Mouse (Mus musculus) ES-E14 (cell line): Measurements from ENCODE around the gene Zkscan6. TPM values are rescaled to one million over a fixed set of nuclear protein-coding genes. Genes with fewer than 3 reads are reported as not detected.

ENCODE experiments used
- DNase-seq: peaks from one replicate; pipeline ENCODE4 v3.0.0-alpha.2; 2013; ENCODE audit warnings: low read depth, low spot score
- H3K27ac ChIP-seq: 2 replicates; pipeline ENCODE4 v1.5.1; 2012; ENCODE audit warnings: low read depth, mild to moderate bottlenecking, low read length, moderate library complexity, mixed read lengths; ENCODE audit not compliant: poor library complexity, insufficient read depth, severe bottlenecking
- H3K36me3 ChIP-seq: 2 replicates; pipeline ENCODE4 v1.6.1; 2012; ENCODE audit warnings: mild to moderate bottlenecking, low read length, moderate library complexity, mixed read lengths; ENCODE audit not compliant: control insufficient read depth, poor library complexity, insufficient read depth, severe bottlenecking
- H3K4me1 ChIP-seq, 2 experiments: fragments of 150-350 bp in 1 of 2; sonication (generic) in 1 of 2; 2 replicates each; pipeline ENCODE4 v1.6.1; 2012; ENCODE audit warnings: low read length in 2 of 2, mild to moderate bottlenecking in 1 of 2, mixed read lengths in 1 of 2; ENCODE audit not compliant: control insufficient read depth in 2 of 2, insufficient read depth in 2 of 2, poor library complexity in 1 of 2
- H3K4me3 ChIP-seq, 2 experiments: fragments of 150-350 bp in 1 of 2; sonication (generic) in 1 of 2; 2 replicates each; pipeline ENCODE4 v1.5.1; 2012; ENCODE audit warnings: low read length in 2 of 2, low read depth in 1 of 2, mild to moderate bottlenecking in 1 of 2, mixed read lengths in 1 of 2; ENCODE audit not compliant: insufficient read depth in 1 of 2, poor library complexity in 1 of 2, severe bottlenecking in 1 of 2
- H3K9ac ChIP-seq: 2 replicates; pipeline ENCODE4 v1.6.1; 2012; ENCODE audit warnings: low read depth, mild to moderate bottlenecking, low read length, mixed read lengths; ENCODE audit not compliant: poor library complexity, insufficient read depth, severe bottlenecking
- H3K9me3 ChIP-seq: fragments of 150-350 bp; sonication (generic); 2 replicates; pipeline ENCODE4 v1.6.1; 2012; ENCODE audit warnings: low read depth, mild to moderate bottlenecking, low read length; ENCODE audit not compliant: control insufficient read depth, insufficient read depth
- CHD2 ChIP-seq: IDR thresholded peaks from 2 replicates; pipeline ENCODE4 v1.6.1; 2014; ENCODE audit warnings: mild to moderate bottlenecking, low read depth, low read length, inconsistent platforms
- HCFC1 ChIP-seq: IDR thresholded peaks from 2 replicates; pipeline ENCODE4 v1.6.1; 2012; ENCODE audit warnings: low read length, inconsistent platforms, borderline replicate concordance; ENCODE audit not compliant: insufficient read depth
- MAFK ChIP-seq: IDR thresholded peaks from 2 replicates; pipeline ENCODE4 v1.6.1; 2014; ENCODE audit warnings: mild to moderate bottlenecking, low read depth, low read length, inconsistent platforms; ENCODE audit not compliant: insufficient read depth
- ZC3H11A ChIP-seq: IDR thresholded peaks from 2 replicates; pipeline ENCODE4 v1.6.1; 2012; ENCODE audit warnings: low read depth, mild to moderate bottlenecking, inconsistent platforms, low read length, borderline replicate concordance
- ZNF384 ChIP-seq: IDR thresholded peaks from 2 replicates; pipeline ENCODE4 v1.6.1; 2012; ENCODE audit warnings: low read depth, low read length, inconsistent platforms
- in situ Hi-C, 2 experiments: fragments of 600-800 bp; cut with MboI; formaldehyde crosslinking; loops; one replicate each; pipeline ENCODE4 v1.15.1; 2025; ENCODE audit warnings: low sequenced_read_pairs in 2 of 2, inconsistent platforms in 1 of 2; ENCODE audit not compliant: unreplicated experiment in 2 of 2
- total RNA-seq: library from RNA; depleted of rRNA; stranded (reverse); fragments of 300-350 nt; gene quantifications from 2 replicates; pipeline ENCODE4 v1.2.3, GENCODE M21; 2012; rRNA removed

The Zkscan6 gene
- total RNA-seq, 1 experiment, result 6.3 TPM

- DNase-seq, result no peak
- in situ Hi-C loops, result no loop called here
Measured at GRCm38 (mm10) chr11:65861476-65861875, 54.5 kb downstream of the Zkscan6 start.

GRCm38 (mm10) chr11:65877146-65877775 is 70.3 kb downstream of the Zkscan6 start:
- H3K9ac ChIP-seq, result no peak overlapping the region
- no peaks in the 10 kb centered on the region for H3K36me3 ChIP-seq
- H3K4me3 ChIP-seq, result no peak overlapping the region
- DNase-seq, result no peak
- TF ChIP-seq ZC3H11A (no peak), CHD2 (no peak), HCFC1 (no peak), MAFK (no peak), ZNF384 (no peak)
- H3K4me1 ChIP-seq, result no peaks in the 10 kb centered on the region
- in situ Hi-C loops, result no loop called here
- H3K27ac ChIP-seq, result no peak overlapping the region
- no peaks in the 10 kb centered on the region for H3K9me3 ChIP-seq

More at GRCm38 (mm10) chr11:65861476-65861875, 54.5 kb downstream of the Zkscan6 start:
- Histone ChIP-seq H3K4me3 (no peak overlapping the region), H3K27ac (no peak overlapping the region), H3K36me3 (no peaks in the 10 kb centered on the region), H3K9me3 (no peaks in the 10 kb centered on the region), H3K4me1 (no peaks in the 10 kb centered on the region), H3K9ac (no peak overlapping the region)
- TF ChIP-seq ZC3H11A, result no peak
- no peak for TF ChIP-seq HCFC1
- no peak for TF ChIP-seq ZNF384
- no peak for TF ChIP-seq MAFK
- no peak for TF ChIP-seq CHD2

Other genes starting within 250 kb of the Zkscan6 start
- gene Map2k4, start 18.9 kb upstream of the Zkscan6 start, total RNA-seq, result 29.0 and 35.9 TPM in 2 replicates